Mouse (Mus musculus) lung, postnatal 4 days (tissue): Measurements from ENCODE around the gene Prkag3.
A peak's percentile ranks its signal among the peaks of the same experiment; 100 is the strongest.

Source experiments
- DNase-seq, 2 experiments: peaks; one replicate each; pipeline ENCODE4 v3.0.0; 2021

Prkag3 gene

DNA sequence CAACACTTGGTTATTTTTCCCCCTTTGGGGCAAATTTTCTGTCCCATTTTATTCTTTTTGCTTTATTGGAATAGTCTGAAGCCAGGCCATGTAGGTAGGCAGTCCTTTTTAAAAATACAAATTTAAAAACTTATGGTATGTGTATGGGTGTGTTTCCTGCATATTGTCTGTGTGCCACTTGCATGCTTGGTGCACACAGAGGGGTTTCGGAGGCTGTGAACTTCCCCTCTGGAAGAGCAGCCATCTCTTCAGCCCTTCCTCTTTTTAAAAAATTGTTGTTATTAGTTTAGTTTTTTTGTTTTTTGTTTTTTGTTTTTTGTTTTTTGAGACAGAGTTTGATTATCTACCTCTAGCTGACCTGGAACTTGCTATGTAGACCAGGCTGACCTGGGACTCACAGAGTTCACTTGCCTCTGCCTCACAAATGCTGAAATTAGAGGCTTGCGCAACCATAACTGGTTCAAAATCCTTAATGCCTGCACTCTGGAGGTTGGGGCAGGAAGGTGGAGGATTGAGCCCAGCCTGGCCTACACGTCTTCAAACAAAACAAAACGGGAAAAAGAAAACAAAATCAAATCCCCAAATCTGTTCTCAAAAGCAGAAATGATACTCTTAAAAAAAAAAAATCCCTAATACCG, 36.4 kb downstream of the Prkag3 start:
- no peak for DNase-seq

DNA sequence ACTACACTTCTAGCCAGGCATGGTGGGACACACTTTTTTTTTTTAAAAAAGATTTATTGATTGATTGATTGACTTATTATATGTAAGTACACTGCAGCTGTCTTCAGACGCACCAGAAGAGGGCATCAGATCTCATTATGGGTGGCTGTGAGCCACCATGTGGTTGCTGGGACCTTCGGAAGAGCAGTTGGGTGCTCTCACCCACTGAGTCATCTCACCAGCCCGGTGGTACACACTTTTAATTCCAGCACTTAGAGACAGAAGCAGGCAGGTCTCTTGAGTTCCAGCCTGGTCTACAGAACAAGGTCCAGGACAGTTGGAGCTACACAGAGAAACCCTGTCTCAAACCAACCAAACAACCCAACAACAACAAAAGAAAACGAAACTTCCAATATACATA, 37.0 kb downstream of the Prkag3 start:
- no peak for DNase-seq

DNA sequence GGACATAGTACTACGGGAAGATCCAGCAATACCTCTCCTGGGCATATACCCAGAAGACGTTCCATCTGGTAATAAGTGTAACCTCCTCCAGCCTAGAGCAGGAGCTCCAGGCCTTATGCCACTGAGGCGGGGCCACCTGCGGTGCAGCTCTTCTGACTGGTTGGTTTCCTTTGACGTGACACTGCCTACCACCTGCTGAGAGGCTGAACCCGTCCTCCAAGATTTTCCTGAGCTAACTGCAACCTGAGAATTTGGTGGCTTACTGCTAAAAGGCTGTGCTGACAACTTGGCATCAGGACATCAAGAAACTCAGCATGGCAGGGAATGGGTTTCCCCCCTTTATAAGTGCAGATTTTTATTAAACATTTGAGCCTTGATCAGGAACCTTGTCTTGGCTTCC, 39.5 kb downstream of the Prkag3 start:
- no peak for DNase-seq

DNA sequence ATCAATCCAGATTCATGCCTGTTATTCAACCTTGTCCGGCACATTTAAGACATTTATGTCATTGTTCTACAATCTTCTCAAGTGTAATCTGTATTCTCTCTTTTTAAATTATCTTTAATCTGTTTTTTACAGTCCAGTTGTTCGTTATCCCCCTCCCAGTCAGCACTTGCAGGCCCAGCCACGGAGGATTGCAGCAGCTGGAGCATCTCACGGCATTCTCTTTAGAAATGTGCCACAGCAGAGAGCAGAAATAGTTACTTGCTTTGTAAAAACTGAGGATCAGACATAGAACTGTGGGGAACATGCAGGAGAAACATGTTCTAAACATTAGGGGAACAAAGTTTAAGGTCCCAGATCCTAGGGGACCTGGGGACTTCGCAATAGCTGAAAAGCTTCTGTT, 44.0 kb downstream of the Prkag3 start:
- DNase-seq = peak; percentile 17 to 52

DNA sequence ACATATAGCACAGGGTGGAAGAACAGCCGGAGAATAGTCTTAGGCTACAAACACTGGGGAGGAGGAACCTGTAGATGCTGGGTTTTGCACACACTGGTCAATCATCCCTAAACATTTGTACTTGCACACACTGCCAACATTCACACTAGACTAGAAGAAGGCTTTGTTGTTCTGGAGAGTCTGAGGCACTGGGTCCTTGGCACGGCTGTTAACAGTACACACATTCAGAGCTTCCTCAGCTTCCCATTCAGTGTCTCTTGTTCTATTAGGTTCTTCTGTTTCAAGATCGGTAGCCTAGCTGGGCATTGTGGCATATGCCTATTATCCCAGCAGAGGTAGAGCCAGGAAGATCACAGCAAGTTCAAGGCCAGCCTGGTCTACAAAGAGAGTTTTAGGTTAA, 44.9 kb downstream of the Prkag3 start:
- no peak for DNase-seq

DNA sequence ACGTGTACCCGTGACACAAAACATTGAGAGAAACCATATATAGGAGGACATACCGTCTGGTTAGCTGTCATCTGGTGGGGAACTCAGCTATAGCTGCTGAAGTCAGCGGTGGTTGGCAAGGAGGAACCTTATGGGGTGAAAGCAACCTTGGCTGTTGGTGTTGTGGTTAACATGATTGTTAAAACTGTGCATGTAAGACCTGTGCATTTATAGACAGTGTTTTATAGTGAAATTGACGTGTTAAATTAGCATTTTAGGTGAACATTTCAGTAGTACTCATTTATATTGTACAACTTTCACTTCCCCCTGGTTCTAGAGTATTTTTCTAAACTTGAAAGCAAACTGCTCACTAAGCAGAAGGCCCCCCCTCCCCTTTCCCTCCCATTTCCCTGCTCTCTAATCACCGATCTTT, 46.9 kb downstream of the Prkag3 start:
- DNase-seq = no peak

DNA sequence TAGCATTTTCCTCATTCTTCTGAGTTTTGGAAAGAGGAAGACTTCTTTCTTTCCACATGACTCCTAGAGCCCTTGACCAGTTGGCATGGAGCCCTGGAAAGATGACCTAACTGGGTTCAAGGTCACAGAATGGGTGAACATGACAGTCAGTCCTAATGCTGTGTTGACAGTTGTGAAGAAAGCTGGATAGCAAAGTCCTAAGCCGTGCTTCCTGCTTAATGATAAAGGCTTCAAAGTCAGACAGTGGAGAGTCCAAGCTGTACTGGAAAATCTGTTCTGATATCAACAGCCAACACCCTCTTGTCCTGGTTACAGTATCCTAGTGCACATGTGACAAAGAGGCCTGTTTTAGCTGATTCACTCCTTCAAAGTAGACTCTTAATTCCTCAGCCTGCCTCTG, 50.2 kb downstream of the Prkag3 start:
- DNase-seq = peak; percentile 29 to 47

DNA sequence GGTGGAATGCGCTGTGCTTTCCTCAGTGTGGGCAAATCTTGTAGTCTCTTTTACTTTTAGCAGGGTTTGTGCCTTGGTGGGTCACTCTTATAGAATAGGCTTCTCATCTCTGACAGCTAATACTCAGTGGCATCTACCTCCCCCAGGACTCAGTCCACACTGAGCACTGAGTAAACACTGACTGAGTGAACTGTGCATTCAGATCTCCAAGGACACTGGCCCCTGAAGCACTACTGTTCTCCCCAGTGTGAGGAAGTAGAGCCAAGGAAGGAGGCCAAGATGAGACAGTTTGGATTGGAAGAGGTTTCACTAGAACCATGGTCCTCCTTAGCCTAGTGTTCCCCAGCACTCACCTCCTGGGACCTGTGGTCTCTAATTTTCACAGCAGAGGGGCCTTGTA, 50.7 kb downstream of the Prkag3 start:
- DNase-seq = no peak

DNA sequence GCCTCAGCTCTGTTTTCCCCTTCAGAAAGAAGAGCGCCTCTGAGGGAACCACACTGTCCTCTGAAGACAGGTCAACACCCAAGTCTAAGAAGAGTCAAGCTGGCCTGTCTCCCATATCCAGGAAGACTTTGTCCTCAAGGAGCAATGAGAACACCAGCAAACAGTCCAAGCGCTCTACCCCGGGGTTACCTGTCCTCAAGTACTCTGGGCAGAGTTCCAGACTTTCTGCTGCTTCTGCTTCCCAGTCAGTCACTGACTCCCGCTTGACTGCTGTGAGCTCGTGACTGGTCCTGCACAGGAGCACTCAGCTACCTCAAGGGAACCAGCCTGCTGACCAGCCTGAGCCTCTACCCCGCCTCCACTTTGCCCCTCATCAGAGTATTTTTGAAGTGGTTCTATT, 51.6 kb downstream of the Prkag3 start:
- DNase-seq = peak; percentile 32 to 37

DNA sequence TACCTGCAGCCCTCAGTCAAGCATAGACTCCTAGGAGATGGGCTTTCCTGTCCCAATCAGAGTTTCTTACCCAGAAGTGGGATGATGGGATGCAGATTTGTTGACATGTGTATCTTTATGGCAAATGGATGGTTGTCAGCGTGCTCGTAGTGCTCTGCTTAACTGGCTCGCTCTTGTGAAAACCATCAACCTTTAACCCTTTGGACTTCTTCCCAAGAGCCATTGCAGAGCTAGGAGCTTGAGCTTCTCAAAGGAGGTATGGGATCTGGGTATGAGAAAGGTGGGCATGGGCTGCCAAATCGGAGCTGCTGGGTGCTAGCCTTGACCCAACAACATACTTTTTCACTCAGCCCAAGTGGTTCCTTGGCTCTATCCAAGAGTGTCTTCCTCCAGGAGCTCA, 53.2 kb downstream of the Prkag3 start:
- no peak for DNase-seq

DNA sequence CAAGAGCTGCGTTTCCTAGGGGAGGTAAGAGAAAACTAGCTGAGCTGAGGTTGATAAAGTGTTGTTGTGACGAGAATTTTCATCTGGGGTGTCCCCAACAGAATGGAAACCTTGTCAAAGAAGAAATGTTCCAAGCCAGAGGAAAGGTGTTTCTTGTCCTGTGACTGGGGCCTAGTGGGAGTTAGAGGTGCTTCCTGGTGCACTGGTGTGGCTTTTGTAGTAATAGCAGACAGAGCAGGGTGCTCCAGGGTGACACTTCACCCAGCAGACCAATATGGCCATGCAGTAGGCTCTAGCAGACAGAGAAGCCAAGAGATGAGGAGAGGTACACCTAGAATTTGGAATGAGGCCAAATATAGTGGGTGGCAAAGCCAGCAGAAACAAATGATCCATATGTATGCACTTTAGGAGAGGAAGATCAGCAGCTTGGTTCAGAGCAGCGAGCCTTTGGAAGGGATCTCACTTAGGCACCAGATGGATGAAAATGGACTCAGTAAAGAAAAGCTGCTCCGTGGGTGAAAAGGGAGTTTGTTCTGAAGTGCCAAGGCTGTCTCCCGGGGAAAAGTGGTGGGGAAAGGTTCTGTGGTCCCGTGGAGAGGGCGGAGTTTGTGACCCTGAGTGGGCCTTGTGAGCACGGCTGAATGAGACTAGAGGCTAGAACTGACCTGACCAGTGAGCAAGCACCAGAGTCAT, 55.0 kb downstream of the Prkag3 start:
- no peak for DNase-seq
